Mouse (Mus musculus) spleen, adult 2 months (tissue): ENCODE data around the gene Nuf2.

ENCODE experiments used
- CTCF ChIP-seq: fragments of 200-500 bp; IDR thresholded peaks from 2 replicates; pipeline ENCODE4 v1.5.1; 2011; ENCODE audit warnings: mild to moderate bottlenecking, inconsistent platforms; ENCODE audit not compliant: insufficient read depth, insufficient read length, insufficient replicate concordance; ENCODE audit errors: extremely low read depth
- POLR2A ChIP-seq: fragments of 200-500 bp; IDR thresholded peaks from 2 replicates; pipeline ENCODE4 v1.6.1; 2011; ENCODE audit warnings: low read depth, low read length, inconsistent platforms

DNA sequence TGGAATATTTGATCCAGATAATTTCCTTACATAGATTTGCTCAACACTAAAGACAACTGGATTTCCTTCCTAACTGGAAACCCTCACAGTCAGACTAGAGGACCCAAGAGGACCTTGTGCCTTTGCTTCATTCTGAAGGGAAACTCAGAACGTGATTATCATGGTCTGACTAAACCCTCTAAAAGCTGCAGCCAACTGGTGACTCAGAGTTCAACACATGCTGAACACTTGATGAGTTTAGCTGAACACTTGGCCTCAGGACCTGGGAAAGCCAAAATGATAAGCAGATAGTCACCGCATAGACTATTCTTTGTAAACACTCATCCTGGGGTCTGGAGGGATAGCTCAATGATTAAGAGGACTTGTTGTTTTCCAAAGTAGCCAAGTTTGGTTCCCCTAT lies 24.4 kb upstream of the Nuf2 start:
- no peak for TF ChIP-seq POLR2A
- no peak for TF ChIP-seq CTCF
